Comparison of ENCODE assay signal across 15 mouse cellular contexts in the genomic region with DNA sequence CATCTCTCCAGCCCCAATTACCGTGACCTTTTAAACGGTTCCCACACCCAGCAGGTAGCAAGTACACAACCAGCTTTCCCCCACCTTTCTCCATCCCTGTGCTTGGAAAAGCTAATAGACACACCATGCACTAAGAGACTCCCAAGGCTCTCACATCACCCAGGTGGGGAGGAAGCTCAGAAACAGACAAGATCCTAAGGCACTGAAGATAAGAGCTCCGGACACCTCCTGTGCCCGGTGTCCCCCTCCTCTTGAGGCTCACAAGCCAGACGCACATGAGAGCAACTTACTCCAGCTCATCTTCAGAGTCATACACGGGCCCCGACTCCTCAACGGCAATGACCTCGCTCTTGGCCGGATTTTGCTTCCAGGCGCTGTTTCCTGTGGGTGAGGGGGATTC.
"Had no signal": no experiment of that assay in that cellular context is flagged by ENCODE, and none has a peak within 500 bp of the region (broad histone marks: within the 10 kb centered on the region; RNA-seq: fewer than 3 reads in every experiment).

No protein-coding gene starts in this region.

- H3K4me3 ChIP-seq: neural tube, embryonic 15.5 days; stomach, embryonic 15.5 days had no signal

- DNase-seq: retina, postnatal 1 day; right cerebral cortex, adult 18-20 months; right cerebral cortex, postnatal 14 days; right cerebral cortex, postnatal 25 days; right cerebral cortex, postnatal 4 days; spleen, adult 18-20 months; thymus, adult 18-20 months; thymus, adult 2 months; thymus, postnatal 14 days; thymus, postnatal 25 days; thymus, postnatal 36 days; thymus, postnatal 4 days had no signal

- H3K27me3 ChIP-seq: neural tube, embryonic 15.5 days; stomach, embryonic 15.5 days had no signal

- H3K36me3 ChIP-seq: neural tube, embryonic 15.5 days; stomach, embryonic 15.5 days had no signal

- H3K9me3 ChIP-seq: neural tube, embryonic 15.5 days; stomach, embryonic 15.5 days had no signal

- H3K4me2 ChIP-seq: neural tube, embryonic 15.5 days; stomach, embryonic 15.5 days had no signal

- H3K9ac ChIP-seq: neural tube, embryonic 15.5 days; stomach, embryonic 15.5 days had no signal

- H3K27ac ChIP-seq: neural tube, embryonic 15.5 days; stomach, embryonic 15.5 days; stomach, postnatal 0 days had no signal
